ENCODE assay signal across 13 mouse cellular contexts in the genomic region with DNA sequence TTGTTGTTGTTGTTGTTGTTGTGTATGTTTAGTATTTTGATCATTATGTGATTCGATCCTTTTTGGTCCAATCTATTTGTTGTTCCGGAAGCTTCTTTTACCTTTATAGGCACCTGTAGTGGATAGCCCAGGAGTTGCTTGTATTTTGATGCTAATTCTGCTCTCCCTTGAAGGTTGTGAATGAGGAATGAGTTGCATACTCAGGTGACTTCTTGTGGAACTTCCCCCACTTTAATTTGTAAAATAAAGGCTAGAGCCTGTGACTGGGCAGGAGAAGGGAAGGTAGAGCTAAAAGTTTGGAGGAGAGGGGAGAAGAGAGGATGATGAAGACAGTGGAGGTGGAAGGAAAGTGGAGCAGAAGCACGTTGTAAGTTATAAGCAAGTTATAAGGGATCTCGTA.
"Had no signal": no experiment of that assay in that cellular context is flagged by ENCODE, and none has a peak within 500 bp of the region (broad histone marks: within the 10 kb centered on the region; RNA-seq: fewer than 3 reads in every experiment).

No protein-coding gene starts in this region.

- H3K27ac ChIP-seq: midbrain, embryonic 10.5 days; midbrain, embryonic 12.5 days; neural tube, embryonic 12.5 days; stomach, embryonic 15.5 days; stomach, postnatal 0 days had no signal

- ATAC-seq: liver, postnatal 0 days had no signal

- H3K4me2 ChIP-seq: lung, embryonic 14.5 days; midbrain, embryonic 12.5 days; neural tube, embryonic 12.5 days; stomach, embryonic 15.5 days had no signal

- H3K36me3 ChIP-seq: midbrain, embryonic 10.5 days; midbrain, embryonic 12.5 days; neural tube, embryonic 12.5 days; stomach, embryonic 15.5 days had no signal

- H3K9me3 ChIP-seq: midbrain, embryonic 10.5 days; midbrain, embryonic 12.5 days; neural tube, embryonic 12.5 days; stomach, embryonic 15.5 days had no signal

- H3K9ac ChIP-seq: liver, postnatal 0 days; lung, embryonic 14.5 days; midbrain, embryonic 12.5 days; neural tube, embryonic 12.5 days; stomach, embryonic 15.5 days had no signal

- DNase-seq: liver, postnatal 0 days; lung, embryonic 14.5 days; lung, postnatal 10 days; lung, postnatal 4 days; midbrain, embryonic 14.5 days; right cerebral cortex, postnatal 14 days; thymus, adult 2 months; thymus, postnatal 25 days had no signal

- H3K4me3 ChIP-seq: midbrain, embryonic 10.5 days; midbrain, embryonic 12.5 days; neural tube, embryonic 12.5 days; stomach, embryonic 15.5 days had no signal

- H3K4me1 ChIP-seq: midbrain, embryonic 12.5 days; neural tube, embryonic 12.5 days; stomach, embryonic 15.5 days had no signal

- H3K27me3 ChIP-seq: midbrain, embryonic 12.5 days; neural tube, embryonic 12.5 days; stomach, embryonic 15.5 days had no signal
